Mouse (Mus musculus) cerebellum, adult 2 months (tissue): ENCODE measurements around the gene Ube2m. TPM values are rescaled to one million over a fixed set of nuclear protein-coding genes. Genes with fewer than 3 reads are reported as not detected.

Experiments
- DNase-seq, 2 experiments: peaks; one replicate each; pipeline ENCODE4 v3.0.0; 2021
- H3K27ac ChIP-seq: fragments of 200-500 bp; 2 replicates; pipeline ENCODE4 v1.5.1; 2012; ENCODE audit warnings: low read length, control low read depth, inconsistent platforms; ENCODE audit not compliant: insufficient read depth
- H3K27me3 ChIP-seq: fragments of 200-500 bp; 2 replicates; pipeline ENCODE4 v1.6.1; 2012; ENCODE audit warnings: inconsistent platforms, mild to moderate bottlenecking, low read length, moderate library complexity; ENCODE audit not compliant: control insufficient read depth, insufficient read depth
- H3K4me1 ChIP-seq: fragments of 200-500 bp; 2 replicates; pipeline ENCODE4 v1.6.1; 2011; ENCODE audit warnings: low read length; ENCODE audit not compliant: control insufficient read depth, insufficient read depth
- H3K4me3 ChIP-seq: fragments of 200-500 bp; replicated peaks from 2 replicates; pipeline ENCODE3; 2011; ENCODE audit warnings: mild to moderate bottlenecking, low read depth, low read length, control low read depth; ENCODE audit not compliant: insufficient read depth
- CTCF ChIP-seq: fragments of 200-500 bp; IDR thresholded peaks from 2 replicates; pipeline ENCODE4 v1.5.1; 2011; ENCODE audit warnings: low read depth, mild to moderate bottlenecking, control low read depth, low read length, moderate library complexity, borderline replicate concordance; ENCODE audit not compliant: insufficient read depth
- POLR2A ChIP-seq: fragments of 200-500 bp; IDR thresholded peaks from 2 replicates; pipeline ENCODE4 v1.6.1; 2011; ENCODE audit warnings: low read length, control low read depth, borderline replicate concordance; ENCODE audit not compliant: insufficient read depth
- WGBS: fragments of 180-500 bp; shearing (Covaris S2); methylation state at CpG from one replicate; pipeline ENCODE4 v1.1.7; 2018; 5-methylcytosine and 5-hydroxymethylcytosine counted together
- polyA plus RNA-seq: library from polyadenylated mRNA; depleted of rRNA; stranded (reverse); fragments of >200 nt; gene quantifications from 2 replicates; pipeline ENCODE4 v1.2.3, GENCODE M21; 2012

Gene Ube2m
- polyA plus RNA-seq, 1 experiment, result 405 TPM

GRCm38 (mm10) chr7:13053001-13053400, 14.9 kb upstream of the Ube2m start:
- H3K27ac ChIP-seq, result no peak overlapping the region
- TF ChIP-seq POLR2A (no peak), CTCF (no peak)
- no peaks in the 10 kb centered on the region for H3K4me1 ChIP-seq
- peak; percentile 17 to 18 for DNase-seq
- WGBS, result 85% methylated on average over 13 of the region's 13 CpGs
- no peaks in the 10 kb centered on the region for H3K27me3 ChIP-seq
- no peak overlapping the region for H3K4me3 ChIP-seq

GRCm38 (mm10) chr7:13046084-13046483, 8.0 kb upstream of the Ube2m start:
- TF ChIP-seq POLR2A (no peak), CTCF (peak; percentile 69)
- WGBS, result 5% methylated on average over 2 of the region's 2 CpGs
- Histone ChIP-seq H3K4me3 (no peak overlapping the region), H3K4me1 (peaks cover 18% of the 10 kb centered on the region; the same call in 1 of the 2 replicates), H3K27ac (no peak overlapping the region), H3K27me3 (no peaks in the 10 kb centered on the region)
- DNase-seq, result peak; percentile 52 to 68

GRCm38 (mm10) chr7:13044254-13044625, 6.2 kb upstream of the Ube2m start:
- WGBS, result under 1% methylated on average over 23 of the region's 23 CpGs
- Histone ChIP-seq H3K27ac (peak overlapping the region; percentile 86), H3K4me1 (peaks cover 18% of the 10 kb centered on the region; the same call in 1 of the 2 replicates), H3K27me3 (no peaks in the 10 kb centered on the region), H3K4me3 (peak overlapping the region; percentile 52)
- no peak for DNase-seq
- TF ChIP-seq CTCF, result no peak
- TF ChIP-seq POLR2A, result no peak

GRCm38 (mm10) chr7:13043445-13044253, 5.6 kb upstream of the Ube2m start:
- H3K4me3 ChIP-seq, result peak overlapping the region; percentile 52
- peak; percentile 84 to 88 for DNase-seq
- TF ChIP-seq POLR2A (peak; percentile 28), CTCF (no peak)
- peak overlapping the region; percentile 86 for H3K27ac ChIP-seq
- WGBS, result 1% methylated on average over 88 of the region's 88 CpGs
- H3K4me1 ChIP-seq, result peaks cover 22% of the 10 kb centered on the region
- no peaks in the 10 kb centered on the region for H3K27me3 ChIP-seq

GRCm38 (mm10) chr7:13043120-13043444, 5.0 kb upstream of the Ube2m start:
- H3K27me3 ChIP-seq, result no peaks in the 10 kb centered on the region
- H3K27ac ChIP-seq, result peak overlapping the region; percentile 86
- 13% methylated on average over 16 of the region's 16 CpGs for WGBS
- TF ChIP-seq CTCF (no peak), POLR2A (0 out of 2 replicates have a peak, but pooled peaks have one; percentile 39)
- peaks cover 22% of the 10 kb centered on the region for H3K4me1 ChIP-seq
- DNase-seq, result no peak
- peak overlapping the region; percentile 52 for H3K4me3 ChIP-seq

GRCm38 (mm10) chr7:13042511-13042910, 4.4 kb upstream of the Ube2m start:
- H3K27ac ChIP-seq, result peak overlapping the region; percentile 86
- WGBS, result 77% methylated on average over 6 of the region's 6 CpGs
- no peak for TF ChIP-seq POLR2A
- no peak for TF ChIP-seq CTCF
- H3K4me3 ChIP-seq, result no peak overlapping the region
- H3K27me3 ChIP-seq, result no peaks in the 10 kb centered on the region
- DNase-seq, result no peak
- peaks cover 22% of the 10 kb centered on the region for H3K4me1 ChIP-seq

- H3K27ac ChIP-seq, result no peak overlapping the region
- H3K27me3 ChIP-seq, result no peaks in the 10 kb centered on the region
- 78% methylated on average over 1 of the region's 1 CpGs for WGBS
- H3K4me1 ChIP-seq, result peaks cover 20% of the 10 kb centered on the region
- peak in 1 of 2 experiments; percentile 6 for DNase-seq
- H3K4me3 ChIP-seq, result no peak overlapping the region
- TF ChIP-seq POLR2A, result no peak
- TF ChIP-seq CTCF, result no peak
Observed at GRCm38 (mm10) chr7:13041256-13041655, 3.2 kb upstream of the Ube2m start.

GRCm38 (mm10) chr7:13039181-13039580, 1.1 kb upstream of the Ube2m start:
- 45% methylated on average over 1 of the region's 1 CpGs for WGBS
- peak overlapping the region; percentile 88 for H3K4me3 ChIP-seq
- no peak for DNase-seq
- no peaks in the 10 kb centered on the region for H3K27me3 ChIP-seq
- H3K4me1 ChIP-seq, result peaks cover 16% of the 10 kb centered on the region
- TF ChIP-seq POLR2A (no peak), CTCF (no peak)
- no peak overlapping the region; the same call in 1 of the 2 replicates for H3K27ac ChIP-seq

- peak overlapping the region; percentile 99 for H3K27ac ChIP-seq
- H3K4me1 ChIP-seq, result peaks cover 16% of the 10 kb centered on the region
- TF ChIP-seq POLR2A, result no peak
- no peak for TF ChIP-seq CTCF
- peak overlapping the region; percentile 88 for H3K4me3 ChIP-seq
- DNase-seq, result no peak
- H3K27me3 ChIP-seq, result no peaks in the 10 kb centered on the region
- WGBS, result 1% methylated on average over 15 of the region's 15 CpGs
Observed at GRCm38 (mm10) chr7:13038621-13039169, 620 bp upstream of the Ube2m start.
